Mouse (Mus musculus) adrenal gland, adult 8-10 months (tissue): ENCODE results near the gene Hrk. TPM values are rescaled to one million over a fixed set of nuclear protein-coding genes. Genes with fewer than 3 reads are reported as not detected.

Experiments used
- DNase-seq: peaks from one replicate; pipeline ENCODE4 v3.0.0; 2022
- total RNA-seq, 4 experiments: library from RNA; stranded (reverse); gene quantifications; 2 replicates each; pipeline ENCODE4 v1.2.4; 2022

Gene Hrk
- total RNA-seq: under 1 TPM; 0.06 to 0.09 (median 0.08) TPM

GRCm38 (mm10) chr5:118164581-118164980 is at the start of gene Hrk:
Gene Hrk (plus strand): TSS chr5:118164648.
- DNase-seq: no peak

DNA sequence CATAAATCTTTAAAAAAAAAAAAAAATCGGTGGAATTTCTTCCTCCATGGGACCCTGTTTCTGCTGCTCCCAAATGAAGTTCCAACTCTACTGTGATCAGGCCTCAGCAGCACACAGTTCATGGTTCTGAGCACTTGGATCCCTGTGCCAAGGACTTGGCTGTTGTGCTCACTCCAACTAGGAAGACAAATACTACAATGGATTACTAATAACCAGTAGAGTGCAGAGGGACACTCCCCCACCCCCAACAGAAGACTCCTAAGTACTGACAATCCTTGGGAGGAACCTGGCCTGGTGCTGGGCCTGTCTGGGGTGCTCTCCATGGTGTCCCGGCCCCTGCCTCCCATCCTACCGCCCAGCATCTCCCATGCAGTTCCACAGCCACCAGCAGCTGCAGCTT is 46.1 kb upstream of the Hrk start:
- DNase-seq: no peak

DNA sequence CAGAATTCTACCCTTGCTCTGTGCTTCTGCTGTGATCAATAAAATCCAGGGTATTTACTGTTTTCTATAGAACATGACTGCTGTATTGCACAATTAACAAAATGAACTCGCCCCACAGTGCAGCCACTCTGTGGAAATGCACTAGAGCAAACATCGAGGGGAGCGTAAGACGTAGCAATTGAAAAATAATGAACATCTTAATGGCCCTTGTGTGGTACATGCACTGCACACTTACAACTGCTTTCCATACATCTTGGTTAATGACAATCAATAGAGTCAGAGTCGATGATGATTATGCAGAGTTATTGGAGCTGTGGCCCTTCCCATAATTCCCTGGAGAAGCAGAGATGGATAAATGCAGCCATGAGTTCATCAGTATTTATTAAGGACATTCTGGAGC is 45.5 kb upstream of the Hrk start:
- DNase-seq: no peak

GRCm38 (mm10) chr5:118120670-118121069 is 43.8 kb upstream of the Hrk start:
- no peak for DNase-seq

DNA sequence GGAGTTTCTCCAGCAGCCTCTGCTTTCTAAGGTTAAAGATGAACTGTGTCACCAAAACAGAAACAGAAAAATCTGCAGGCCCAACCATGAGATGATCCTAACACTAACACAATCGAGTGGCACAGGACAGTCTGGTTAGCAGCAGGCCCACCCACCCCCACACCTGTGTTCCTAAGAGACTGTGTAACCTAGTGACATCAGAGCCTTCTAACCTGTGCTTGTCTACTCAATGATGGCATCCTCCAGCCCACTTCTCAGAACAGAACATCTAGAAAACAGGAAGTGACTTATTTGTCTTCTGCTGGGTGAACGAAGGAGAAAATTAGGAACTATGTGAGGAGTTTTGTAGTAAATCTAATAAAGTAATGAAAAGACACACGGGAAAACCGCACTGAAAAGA is 42.5 kb upstream of the Hrk start:
- no peak for DNase-seq

GRCm38 (mm10) chr5:118123096-118123495 is 41.4 kb upstream of the Hrk start:
- DNase-seq: no peak

- no peak for DNase-seq
These were observed 37.8 kb upstream of the Hrk start for GRCm38 (mm10) chr5:118126671-118127070.

- DNase-seq: no peak
These were observed 36.2 kb upstream of the Hrk start for GRCm38 (mm10) chr5:118128208-118128607.

DNA sequence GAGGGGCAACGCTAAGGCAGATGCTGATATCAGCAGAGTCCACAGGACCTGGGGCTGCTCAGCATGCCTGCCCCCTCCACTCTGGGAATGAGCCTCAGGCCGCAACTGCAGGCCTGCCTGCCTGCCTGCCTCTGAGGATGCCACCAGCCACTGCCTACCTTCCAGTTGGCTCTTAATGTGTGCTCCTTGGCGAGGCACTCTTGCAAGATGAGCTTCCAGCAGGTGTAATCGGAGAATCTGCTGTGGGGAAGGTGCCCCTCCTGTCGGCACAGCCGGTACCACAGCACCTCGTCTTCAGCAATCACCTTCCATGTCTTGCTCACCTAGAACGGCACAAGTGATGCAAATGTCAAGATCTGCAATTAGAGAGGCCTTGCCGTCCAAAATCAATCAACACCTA is 35.8 kb upstream of the Hrk start:
- DNase-seq: no peak

DNA sequence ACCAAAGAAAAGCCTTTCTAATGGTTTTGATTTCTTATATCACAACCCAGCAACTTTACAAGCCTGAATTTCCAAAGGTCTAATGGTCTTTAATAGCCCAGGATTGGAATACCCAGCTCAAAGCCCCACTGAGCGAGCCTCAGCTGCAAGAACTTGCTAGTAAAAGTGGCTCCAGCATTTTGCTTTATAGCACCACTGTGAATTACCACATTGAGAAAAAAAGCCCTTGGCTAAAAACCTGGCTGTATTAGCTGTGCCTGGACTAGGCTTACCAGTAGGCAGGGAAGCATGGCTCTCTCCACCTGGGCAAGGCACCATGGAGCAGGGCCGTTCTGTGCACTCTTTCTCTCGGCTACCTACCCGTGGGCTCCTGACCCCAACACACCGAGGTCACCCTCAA is 28.1 kb upstream of the Hrk start:
- DNase-seq: no peak

DNA sequence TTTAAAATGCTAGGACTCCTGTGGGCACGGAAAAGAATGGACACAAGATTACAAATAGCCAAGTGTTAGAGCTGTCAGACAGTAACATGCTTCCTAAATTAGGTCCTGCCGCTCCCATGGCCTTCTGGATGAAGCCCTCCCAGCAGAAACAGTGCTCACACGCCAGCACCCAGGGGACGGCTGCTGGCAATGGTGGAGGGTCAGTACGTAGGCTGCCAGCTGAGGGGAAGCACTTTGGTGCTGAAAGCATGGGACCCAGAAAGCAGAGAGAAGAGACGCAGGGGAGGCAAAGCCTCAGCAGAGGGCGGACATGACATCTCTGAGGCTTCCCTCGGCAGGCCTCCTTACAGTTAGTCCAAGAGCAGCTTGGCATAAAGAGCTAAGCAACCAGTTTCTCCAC is 24.8 kb upstream of the Hrk start:
- DNase-seq: no peak

- DNase-seq: no peak
These were observed 22.0 kb upstream of the Hrk start for GRCm38 (mm10) chr5:118142471-118142870.

GRCm38 (mm10) chr5:118143211-118144026 is 21.0 kb upstream of the Hrk start:
- no peak for DNase-seq

GRCm38 (mm10) chr5:118144327-118144726 is 20.1 kb upstream of the Hrk start:
- DNase-seq: no peak

- no peak for DNase-seq
These were observed 19.7 kb upstream of the Hrk start for GRCm38 (mm10) chr5:118144770-118145169.

- no peak for DNase-seq
These were observed 19.0 kb upstream of the Hrk start for GRCm38 (mm10) chr5:118145458-118145857.

GRCm38 (mm10) chr5:118145999-118146679 is 18.3 kb upstream of the Hrk start:
- no peak for DNase-seq

- no peak for DNase-seq
These were observed 17.2 kb upstream of the Hrk start for GRCm38 (mm10) chr5:118147264-118147663.

- no peak for DNase-seq
These were observed 14.7 kb upstream of the Hrk start for GRCm38 (mm10) chr5:118149711-118150110.

GRCm38 (mm10) chr5:118154839-118155564 is 9.4 kb upstream of the Hrk start, which contains the start of gene Fbxw8:
Gene Fbxw8 (minus strand): TSS chr5:118155464.
- DNase-seq: peak; percentile 70

- DNase-seq: no peak
These were observed 8.9 kb upstream of the Hrk start for GRCm38 (mm10) chr5:118155565-118155947.

- no peak for DNase-seq
These were observed 7.5 kb upstream of the Hrk start for GRCm38 (mm10) chr5:118156976-118157375.

DNA sequence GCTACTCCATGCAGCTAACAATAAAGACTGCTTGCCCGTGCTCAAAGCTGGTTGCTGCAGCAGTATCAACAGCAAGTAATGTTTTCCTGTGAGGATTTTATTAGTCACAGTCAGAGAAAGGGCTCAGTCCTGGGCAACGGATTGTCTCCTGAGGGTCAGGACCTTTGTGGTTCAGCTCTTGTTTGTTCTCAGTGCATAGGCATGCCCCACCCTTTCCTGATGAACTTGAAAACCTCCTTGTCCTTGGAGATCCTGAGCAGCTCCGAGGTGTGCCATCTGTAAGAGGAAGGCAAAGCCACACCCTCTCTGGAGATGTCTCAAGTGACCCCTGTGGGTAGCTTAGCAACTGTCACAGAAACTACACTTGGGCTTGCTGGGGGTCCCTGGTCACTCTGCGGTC is 3.8 kb upstream of the Hrk start:
- no peak for DNase-seq
